Mouse (Mus musculus) liver, embryonic 16.5 days (tissue): ENCODE results near the gene Pmm1. TPM values are rescaled to one million over a fixed set of nuclear protein-coding genes. Genes with fewer than 3 reads are reported as not detected.

Source experiments
- ATAC-seq: fragments of 200-750 bp; cut with Nextera tagmentation; 2 replicates; pipeline ENCODE4 v1.8.0; 2017; ENCODE audit warnings: low read depth, mild to moderate bottlenecking, moderate number of reproducible peaks, moderate library complexity
- H3K27ac ChIP-seq: fragments of 300-500 bp; sonication (generic); 2 replicates; pipeline ENCODE4 v1.5.1; 2014; ENCODE audit warnings: mild to moderate bottlenecking, low read length
- H3K27me3 ChIP-seq: fragments of 300-500 bp; sonication (generic); 2 replicates; pipeline ENCODE4 v1.6.1; 2014; ENCODE audit warnings: low read depth, low read length, mixed read lengths; ENCODE audit not compliant: control insufficient read depth, insufficient read depth
- H3K36me3 ChIP-seq: fragments of 300-500 bp; sonication (generic); 2 replicates; pipeline ENCODE4 v1.6.1; 2014; ENCODE audit warnings: mild to moderate bottlenecking; ENCODE audit not compliant: control insufficient read depth, insufficient read depth
- H3K4me1 ChIP-seq: fragments of 300-500 bp; sonication (generic); 2 replicates; pipeline ENCODE4 v1.6.1; 2014; ENCODE audit warnings: low read depth, low read length, mixed read lengths; ENCODE audit not compliant: control insufficient read depth
- H3K4me2 ChIP-seq: fragments of 300-500 bp; sonication (generic); 2 replicates; pipeline ENCODE4 v1.6.1; 2014; ENCODE audit warnings: low read depth, low read length, mixed read lengths
- H3K4me3 ChIP-seq: fragments of 300-500 bp; sonication (generic); 2 replicates; pipeline ENCODE4 v1.5.1; 2014; ENCODE audit warnings: low read depth, mild to moderate bottlenecking, low read length
- H3K9ac ChIP-seq: fragments of 300-500 bp; sonication (generic); 2 replicates; pipeline ENCODE4 v1.6.1; 2014; ENCODE audit warnings: low read depth, low read length
- H3K9me3 ChIP-seq: fragments of 300-500 bp; sonication (generic); replicated peaks from 2 replicates; pipeline ENCODE4 v1.6.1; 2016; ENCODE audit warnings: low read length; ENCODE audit not compliant: control insufficient read depth
- WGBS: fragments of 180-500 bp; shearing (Covaris S2); extraction: QIAGEN DNeasy Blood & Tissue Kit; methylation state at CpG from one replicate; pipeline ENCODE4 v1.1.7; 2014; ENCODE audit not compliant: insufficient replicate concordance; 5-methylcytosine and 5-hydroxymethylcytosine counted together
- polyA plus RNA-seq: library from polyadenylated mRNA; unstranded; fragments of >200 nt; fragmentation: Nextera tagmentation; extraction: Ambion mirVana; gene quantifications from 2 replicates; pipeline ENCODE4 v1.2.1, GENCODE M21; 2015

The Pmm1 gene
- polyA plus RNA-seq, 1 experiment from 2014 or later, result 13.6 TPM

DNA sequence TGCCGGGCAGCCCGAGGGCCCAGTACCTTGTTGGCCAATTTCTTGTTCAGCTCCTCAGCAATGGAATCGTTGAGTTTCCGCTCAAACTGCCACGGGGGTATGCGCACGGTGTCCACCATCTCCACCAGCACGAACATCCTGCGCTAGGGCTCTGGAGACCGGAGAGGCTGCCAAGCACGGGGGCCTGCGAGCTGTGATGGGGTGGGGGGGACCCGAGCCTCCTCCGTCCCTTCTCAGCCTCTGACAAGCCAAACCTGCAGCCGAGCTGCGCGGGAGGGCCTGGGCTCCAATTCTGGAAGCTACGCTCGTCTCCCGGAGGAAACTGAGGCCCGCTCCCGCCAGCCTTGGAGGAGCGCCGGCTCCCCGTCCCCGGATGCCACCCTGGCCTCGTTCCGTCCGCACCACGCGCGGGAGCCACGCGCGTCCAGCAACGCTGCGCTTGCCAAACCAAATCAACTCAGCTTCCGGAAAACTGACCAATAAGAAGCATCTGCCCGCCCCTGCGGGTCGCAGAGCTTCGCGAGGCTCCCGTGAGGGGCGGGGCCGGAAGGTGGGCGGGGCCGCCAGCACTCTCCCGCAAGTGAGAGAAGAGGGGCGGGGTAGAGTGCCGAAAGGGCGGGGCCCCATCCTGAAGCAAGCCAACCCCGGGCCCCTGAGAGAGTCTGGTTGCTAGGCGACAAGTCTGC is 34.8 kb downstream of the Pmm1 start, which contains the start of gene Polr3h:
Polr3h (minus strand) TSS at position 481 of the 686 bp plus-strand sequence.
- H3K27me3 ChIP-seq, result no peaks in the 10 kb centered on the region
- under 1% methylated on average over 54 of the region's 54 CpGs for WGBS
- peak within 1 kb of the TSS; percentile 68 for H3K27ac ChIP-seq
- H3K4me1 ChIP-seq, result peaks cover 32% of the 10 kb centered on the region
- peak within 1 kb of the TSS; percentile 66 for H3K4me3 ChIP-seq
- peak; percentile 91 for ATAC-seq
- peak within 1 kb of the TSS; percentile 67 for H3K9ac ChIP-seq
- H3K9me3 ChIP-seq, result no peaks in the 10 kb centered on the region
- H3K36me3 ChIP-seq, result no peaks in the 10 kb centered on the region
- H3K4me2 ChIP-seq, result peak within 1 kb of the TSS; percentile 97

DNA sequence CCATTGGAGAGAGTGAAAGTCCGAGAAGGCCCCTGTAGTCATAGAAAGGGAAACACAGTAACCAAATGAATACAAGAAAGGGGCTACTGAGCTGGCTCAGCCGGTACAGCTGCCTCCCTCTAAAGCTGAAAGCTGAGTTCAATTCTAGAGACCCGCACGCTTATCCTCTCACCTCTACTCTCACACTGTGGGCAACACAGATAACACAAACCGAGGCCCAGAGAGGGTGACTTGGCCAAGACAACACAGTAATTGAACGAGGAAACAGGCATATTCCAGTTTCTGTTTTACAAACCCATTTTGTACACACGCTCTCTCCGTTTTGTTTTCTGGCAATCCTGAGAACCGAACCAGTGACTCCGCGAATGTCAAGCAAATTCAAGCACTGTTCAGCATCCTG is 35.8 kb downstream of the Pmm1 start:
- H3K9ac ChIP-seq, result peak overlapping the region; percentile 67
- H3K27ac ChIP-seq, result peak overlapping the region; percentile 68
- no peaks in the 10 kb centered on the region for H3K27me3 ChIP-seq
- peak overlapping the region; percentile 66 for H3K4me3 ChIP-seq
- no peaks in the 10 kb centered on the region for H3K36me3 ChIP-seq
- peak overlapping the region; percentile 97 for H3K4me2 ChIP-seq
- peak; percentile 27; the same call in 1 of the 2 replicates for ATAC-seq
- no peaks in the 10 kb centered on the region for H3K9me3 ChIP-seq
- WGBS, result 37% methylated on average over 11 of the region's 11 CpGs
- peaks cover 32% of the 10 kb centered on the region for H3K4me1 ChIP-seq

DNA sequence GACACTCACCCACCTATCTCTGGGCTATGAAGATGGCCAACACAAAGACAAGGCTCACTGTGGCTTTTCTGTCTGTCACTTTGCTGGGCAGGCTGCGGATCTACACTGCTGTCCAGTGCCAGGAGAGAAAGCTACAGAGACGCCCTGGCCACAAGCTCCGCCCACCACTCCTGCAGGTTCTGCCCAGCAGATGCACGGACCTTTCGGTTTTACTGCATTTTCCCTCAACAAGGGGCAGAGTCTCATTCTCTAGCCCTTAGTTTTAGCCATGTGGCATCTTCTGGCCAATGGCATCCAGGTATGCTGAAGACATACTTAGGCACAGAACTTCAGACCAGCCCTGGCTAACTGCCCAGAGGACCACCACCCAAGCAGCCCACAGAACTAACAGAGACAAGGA is 39.5 kb downstream of the Pmm1 start:
- no peaks in the 10 kb centered on the region for H3K9me3 ChIP-seq
- no peaks in the 10 kb centered on the region; the same call in 1 of the 2 replicates for H3K36me3 ChIP-seq
- no peak for ATAC-seq
- WGBS, result 59% methylated on average over 5 of the region's 5 CpGs
- no peak overlapping the region for H3K27ac ChIP-seq
- H3K4me2 ChIP-seq, result no peak overlapping the region
- no peak overlapping the region for H3K9ac ChIP-seq
- no peak overlapping the region for H3K4me3 ChIP-seq
- peaks cover 25% of the 10 kb centered on the region for H3K4me1 ChIP-seq
- no peaks in the 10 kb centered on the region for H3K27me3 ChIP-seq

DNA sequence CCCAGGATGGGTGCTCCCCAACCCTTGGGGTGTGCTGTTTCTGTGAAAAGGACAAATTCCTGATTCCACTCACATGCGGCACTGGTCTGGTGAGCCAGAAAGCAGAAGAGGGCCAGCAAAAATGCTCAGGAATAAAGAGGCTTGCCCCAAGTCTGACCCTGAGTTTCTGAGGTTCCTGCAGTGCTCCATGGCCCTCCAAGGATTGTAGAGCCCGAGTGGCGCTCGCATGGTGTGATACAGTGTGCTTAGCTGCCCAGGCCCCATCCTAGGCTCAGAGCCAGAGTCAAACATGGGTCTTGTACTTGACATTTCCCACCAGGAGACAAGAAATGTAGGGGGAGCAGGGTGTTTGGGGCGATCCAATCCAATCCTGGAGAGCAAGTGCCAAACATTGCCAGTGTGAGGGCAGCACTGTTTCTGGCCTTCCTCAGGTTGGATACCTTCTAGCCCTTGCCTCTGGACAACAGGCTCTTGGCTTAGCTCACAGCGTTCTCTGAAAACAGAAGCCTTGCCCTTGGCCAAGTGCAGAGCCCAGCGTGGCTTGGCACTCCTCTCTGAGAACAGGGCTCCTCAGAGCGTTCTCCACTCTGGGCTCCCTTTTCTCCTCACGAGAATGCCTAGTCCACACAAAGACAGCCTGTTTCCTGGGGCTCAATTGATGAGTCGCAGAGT is 40.0 kb downstream of the Pmm1 start:
- Histone ChIP-seq H3K9me3 (no peaks in the 10 kb centered on the region), H3K27me3 (no peaks in the 10 kb centered on the region), H3K4me3 (no peak overlapping the region), H3K4me1 (peaks cover 21% of the 10 kb centered on the region), H3K27ac (no peak overlapping the region), H3K4me2 (no peak overlapping the region), H3K36me3 (peaks cover 3% of the 10 kb centered on the region; the same call in 1 of the 2 replicates), H3K9ac (no peak overlapping the region)
- ATAC-seq, result no peak
- WGBS, result 81% methylated on average over 10 of the region's 10 CpGs

DNA sequence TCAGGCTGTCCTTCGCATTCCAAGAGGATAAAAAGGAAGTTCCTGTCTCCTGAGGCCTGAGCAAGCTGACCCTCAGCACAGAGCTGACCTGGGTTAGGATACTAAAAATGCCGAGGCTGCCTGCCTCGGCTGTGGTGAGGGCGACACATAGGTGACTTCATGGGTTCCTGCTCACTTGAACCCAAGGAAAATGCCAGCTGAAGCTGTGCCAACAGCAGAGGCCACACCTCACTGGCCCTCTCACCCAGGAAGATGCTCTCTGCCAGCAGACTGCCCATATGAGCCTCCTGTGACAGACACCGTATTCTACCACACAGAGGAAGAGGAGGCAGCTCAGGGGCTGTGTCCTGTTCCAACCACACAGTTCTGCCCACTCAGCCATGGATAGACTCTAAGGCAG is 41.7 kb downstream of the Pmm1 start:
- peaks cover 17% of the 10 kb centered on the region for H3K4me1 ChIP-seq
- ATAC-seq, result no peak
- H3K36me3 ChIP-seq, result peaks cover 16% of the 10 kb centered on the region
- no peak overlapping the region for H3K27ac ChIP-seq
- H3K9ac ChIP-seq, result no peak overlapping the region
- H3K4me3 ChIP-seq, result no peak overlapping the region
- no peaks in the 10 kb centered on the region for H3K27me3 ChIP-seq
- no peaks in the 10 kb centered on the region for H3K9me3 ChIP-seq
- H3K4me2 ChIP-seq, result no peak overlapping the region
- 66% methylated on average over 5 of the region's 5 CpGs for WGBS

DNA sequence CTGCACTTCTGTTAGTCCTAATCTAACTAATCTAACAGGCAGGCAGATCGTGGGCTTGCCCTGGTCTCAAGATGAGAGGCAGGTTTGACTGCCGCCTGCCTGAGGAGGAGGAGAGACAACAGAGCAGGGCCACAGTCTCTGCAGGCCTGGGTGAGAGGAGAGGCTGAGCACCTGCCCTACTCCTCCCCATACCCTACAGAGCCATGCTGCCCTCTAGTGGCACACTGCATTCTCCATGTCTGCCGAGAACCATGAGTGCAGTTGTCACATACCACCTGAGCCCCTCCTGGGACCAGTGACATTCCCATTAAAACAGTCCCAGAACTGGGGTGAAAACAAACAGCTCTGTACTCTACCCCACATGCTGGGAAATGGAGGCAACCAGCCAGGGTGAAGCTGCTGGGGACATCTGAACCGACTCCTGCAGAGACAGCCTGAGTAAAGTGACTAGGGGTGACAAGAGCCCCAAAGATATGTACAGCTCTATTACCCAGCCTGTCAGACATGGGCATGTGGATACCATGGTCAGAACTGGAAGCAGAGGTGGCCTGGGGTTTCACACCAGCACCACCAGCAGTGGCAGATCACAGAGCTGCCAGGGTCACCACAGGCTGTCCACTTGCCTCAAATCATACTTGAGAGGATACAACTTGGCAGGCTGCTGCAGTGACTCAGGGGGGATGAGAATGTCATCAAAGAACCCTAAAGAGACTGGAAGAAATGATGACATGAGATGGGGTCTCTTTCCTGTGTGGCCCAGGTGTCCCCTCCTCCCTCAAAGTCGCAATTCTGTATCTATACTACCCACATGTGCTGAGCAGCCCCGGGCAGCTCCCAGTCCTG is 42.9 kb downstream of the Pmm1 start:
- ATAC-seq, result peak; percentile 35; the same call in 1 of the 2 replicates
- no peak overlapping the region for H3K27ac ChIP-seq
- H3K36me3 ChIP-seq, result peaks cover 27% of the 10 kb centered on the region
- no peak overlapping the region for H3K4me2 ChIP-seq
- no peaks in the 10 kb centered on the region for H3K9me3 ChIP-seq
- no peak overlapping the region for H3K4me3 ChIP-seq
- no peak overlapping the region for H3K9ac ChIP-seq
- peaks cover 19% of the 10 kb centered on the region for H3K4me1 ChIP-seq
- H3K27me3 ChIP-seq, result no peaks in the 10 kb centered on the region
- WGBS, result 51% methylated on average over 6 of the region's 6 CpGs

DNA sequence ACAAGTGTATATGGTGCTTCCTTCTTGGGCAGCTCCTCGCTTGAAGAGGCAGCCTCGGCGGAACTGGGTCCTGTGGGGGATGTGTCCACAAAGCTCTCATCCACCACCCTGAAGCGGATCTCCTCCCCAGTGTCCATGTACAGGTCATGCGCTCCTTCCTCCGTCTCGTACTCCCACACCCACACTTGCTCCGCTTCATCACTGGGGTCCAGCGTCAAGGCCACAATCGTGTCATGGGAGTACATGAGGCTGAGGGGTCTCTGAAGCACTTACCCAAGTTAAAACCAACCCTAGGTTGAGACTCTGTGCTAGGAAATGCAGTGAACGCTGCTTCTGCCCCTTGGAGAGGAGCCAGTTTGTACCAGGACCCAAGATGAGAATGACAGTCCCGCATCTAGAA is 43.5 kb downstream of the Pmm1 start:
- H3K4me2 ChIP-seq, result no peak overlapping the region
- H3K27ac ChIP-seq, result no peak overlapping the region
- H3K9me3 ChIP-seq, result no peaks in the 10 kb centered on the region
- no peaks in the 10 kb centered on the region for H3K27me3 ChIP-seq
- no peak overlapping the region for H3K9ac ChIP-seq
- ATAC-seq, result no peak
- no peak overlapping the region for H3K4me3 ChIP-seq
- H3K36me3 ChIP-seq, result peaks cover 29% of the 10 kb centered on the region
- WGBS, result 84% methylated on average over 12 of the region's 12 CpGs
- H3K4me1 ChIP-seq, result peaks cover 19% of the 10 kb centered on the region

DNA sequence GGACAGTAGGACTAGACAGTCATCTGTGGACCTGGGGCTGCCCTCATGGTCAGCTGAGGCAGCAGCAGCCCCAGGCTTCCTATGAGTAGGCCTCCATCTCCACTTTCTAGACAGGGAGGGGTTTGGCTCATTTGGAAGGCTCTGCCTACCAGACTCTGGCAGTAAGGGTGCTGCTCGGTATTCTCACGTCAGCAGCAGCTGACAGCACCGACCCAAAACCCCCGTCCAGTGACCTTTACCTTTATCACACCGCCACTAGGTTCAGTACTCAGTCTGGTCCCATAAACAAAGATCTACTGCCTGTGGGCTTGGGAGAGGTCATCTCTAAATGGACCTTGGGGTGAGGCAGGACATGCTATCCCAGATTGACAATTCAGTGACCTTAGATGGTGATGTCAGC is 45.1 kb downstream of the Pmm1 start:
- H3K27me3 ChIP-seq, result no peaks in the 10 kb centered on the region
- peaks cover 36% of the 10 kb centered on the region for H3K36me3 ChIP-seq
- WGBS, result 76% methylated on average over 5 of the region's 5 CpGs
- ATAC-seq, result no peak
- H3K9me3 ChIP-seq, result no peaks in the 10 kb centered on the region
- no peak overlapping the region for H3K27ac ChIP-seq
- no peak overlapping the region for H3K4me2 ChIP-seq
- no peak overlapping the region for H3K9ac ChIP-seq
- no peak overlapping the region for H3K4me3 ChIP-seq
- H3K4me1 ChIP-seq, result peaks cover 19% of the 10 kb centered on the region
